Mouse (Mus musculus) midbrain, embryonic 13.5 days (tissue): ENCODE results near the gene Lman1l. TPM values are rescaled to one million over a fixed set of nuclear protein-coding genes. Genes with fewer than 3 reads are reported as not detected.

ENCODE experiments used
- ATAC-seq: fragments of 200-750 bp; cut with Nextera tagmentation; 2 replicates; pipeline ENCODE4 v1.8.0; 2017; ENCODE audit warnings: mild to moderate bottlenecking, moderate TSS enrichment, moderate library complexity
- H3K27ac ChIP-seq: fragments of 300-500 bp; sonication (generic); 2 replicates; pipeline ENCODE4 v1.5.1; 2015; ENCODE audit warnings: inconsistent platforms, mild to moderate bottlenecking, moderate library complexity
- H3K27me3 ChIP-seq: fragments of 300-500 bp; sonication (generic); 2 replicates; pipeline ENCODE4 v1.6.1; 2015; ENCODE audit warnings: mild to moderate bottlenecking, inconsistent platforms
- H3K36me3 ChIP-seq: fragments of 300-500 bp; sonication (generic); 2 replicates; pipeline ENCODE4 v1.6.1; 2015; ENCODE audit warnings: mild to moderate bottlenecking, inconsistent platforms
- H3K4me1 ChIP-seq: fragments of 300-500 bp; sonication (generic); replicated peaks from 2 replicates; pipeline ENCODE4 v1.6.1; 2015; ENCODE audit warnings: inconsistent platforms
- H3K4me2 ChIP-seq: fragments of 300-500 bp; sonication (generic); replicated peaks from 2 replicates; pipeline ENCODE4 v1.6.1; 2015; ENCODE audit warnings: moderate library complexity, mild to moderate bottlenecking, inconsistent platforms
- H3K4me3 ChIP-seq: fragments of 300-500 bp; sonication (generic); replicated peaks from 2 replicates; pipeline ENCODE4 v1.5.1; 2015; ENCODE audit warnings: mild to moderate bottlenecking, inconsistent platforms
- H3K9ac ChIP-seq: fragments of 300-500 bp; sonication (generic); replicated peaks from 2 replicates; pipeline ENCODE4 v1.6.1; 2015; ENCODE audit warnings: mild to moderate bottlenecking, inconsistent platforms
- H3K9me3 ChIP-seq: fragments of 300-500 bp; sonication (generic); 2 replicates; pipeline ENCODE4 v1.6.1; 2016; ENCODE audit warnings: mild to moderate bottlenecking, inconsistent platforms
- WGBS: fragments of 180-500 bp; shearing (Covaris S2); methylation state at CpG from one replicate; pipeline ENCODE4 v1.1.7; 2015; 5-methylcytosine and 5-hydroxymethylcytosine counted together
- polyA plus RNA-seq: library from polyadenylated mRNA; unstranded; fragments of >200 nt; fragmentation: Nextera tagmentation; extraction: Ambion mirVana; gene quantifications from 2 replicates; pipeline ENCODE4 v1.2.1, GENCODE M21; 2015

Lman1l gene
- polyA plus RNA-seq, 1 experiment from 2014 or later = not detected

GRCm38 (mm10) chr9:57562896-57563372 lies 57.6 kb downstream of the Lman1l start:
- no peaks in the 10 kb centered on the region for H3K9me3 ChIP-seq
- H3K4me3 ChIP-seq = no peak overlapping the region
- no peak overlapping the region for H3K9ac ChIP-seq
- peaks cover 7% of the 10 kb centered on the region for H3K36me3 ChIP-seq
- ATAC-seq = no peak
- H3K27ac ChIP-seq = no peak overlapping the region
- 91% methylated on average over 4 of the region's 4 CpGs for WGBS
- no peaks in the 10 kb centered on the region for H3K27me3 ChIP-seq
- H3K4me2 ChIP-seq = no peak overlapping the region
- peaks cover 39% of the 10 kb centered on the region for H3K4me1 ChIP-seq

GRCm38 (mm10) chr9:57561711-57562099 lies 58.9 kb downstream of the Lman1l start:
- H3K27me3 ChIP-seq = no peaks in the 10 kb centered on the region
- peak overlapping the region; percentile 51 for H3K4me3 ChIP-seq
- no peak overlapping the region for H3K27ac ChIP-seq

GRCm38 (mm10) chr9:57560861-57561710 lies 59.5 kb downstream of the Lman1l start, which contains the start of gene Scamp2:
Scamp2 (plus strand) TSS chr9:57560943.
- WGBS = 1% methylated on average over 37 of the region's 37 CpGs
- peak within 1 kb of the TSS; percentile 89 for H3K4me2 ChIP-seq
- peaks cover 39% of the 10 kb centered on the region for H3K4me1 ChIP-seq
- H3K27ac ChIP-seq = peak within 1 kb of the TSS; percentile 91
- peak within 1 kb of the TSS; percentile 61 for H3K9ac ChIP-seq
- ATAC-seq = peak; percentile 100
- no peaks in the 10 kb centered on the region for H3K27me3 ChIP-seq
- peak within 1 kb of the TSS; percentile 51 for H3K4me3 ChIP-seq
- H3K36me3 ChIP-seq = peaks cover 5% of the 10 kb centered on the region; the same call in 1 of the 2 replicates
- H3K9me3 ChIP-seq = no peaks in the 10 kb centered on the region

More at GRCm38 (mm10) chr9:57561711-57562099, 58.9 kb downstream of the Lman1l start:
- Histone ChIP-seq H3K36me3 (peaks cover 5% of the 10 kb centered on the region; the same call in 1 of the 2 replicates), H3K9me3 (no peaks in the 10 kb centered on the region), H3K4me2 (peak overlapping the region; percentile 89), H3K4me1 (peaks cover 39% of the 10 kb centered on the region), H3K9ac (peak overlapping the region; percentile 61; the same call in 1 of the 2 replicates)
- ATAC-seq = no peak
- WGBS = 86% methylated on average over 13 of the region's 13 CpGs

GRCm38 (mm10) chr9:57560263-57560662 lies 60.3 kb downstream of the Lman1l start:
- Histone ChIP-seq H3K36me3 (no peaks in the 10 kb centered on the region), H3K4me3 (peak overlapping the region; percentile 51), H3K4me1 (peaks cover 31% of the 10 kb centered on the region), H3K27ac (peak overlapping the region; percentile 91), H3K9me3 (no peaks in the 10 kb centered on the region), H3K9ac (peak overlapping the region; percentile 61), H3K4me2 (peak overlapping the region; percentile 89), H3K27me3 (no peaks in the 10 kb centered on the region)
- 32% methylated on average over 7 of the region's 7 CpGs for WGBS
- ATAC-seq = 0 out of 2 replicates have a peak, but pooled peaks have one; percentile 1

GRCm38 (mm10) chr9:57559568-57559967 lies 61.0 kb downstream of the Lman1l start:
- no peak overlapping the region for H3K4me2 ChIP-seq
- H3K27ac ChIP-seq = no peak overlapping the region
- no peak overlapping the region for H3K9ac ChIP-seq
- no peak for ATAC-seq
- no peaks in the 10 kb centered on the region for H3K9me3 ChIP-seq
- no peaks in the 10 kb centered on the region for H3K27me3 ChIP-seq
- no peak overlapping the region for H3K4me3 ChIP-seq
- H3K36me3 ChIP-seq = no peaks in the 10 kb centered on the region
- H3K4me1 ChIP-seq = peaks cover 29% of the 10 kb centered on the region
- 74% methylated on average over 2 of the region's 2 CpGs for WGBS

GRCm38 (mm10) chr9:57558625-57559024 lies 61.9 kb downstream of the Lman1l start:
- Histone ChIP-seq H3K27ac (no peak overlapping the region), H3K9ac (no peak overlapping the region), H3K4me2 (no peak overlapping the region), H3K27me3 (no peaks in the 10 kb centered on the region), H3K4me3 (no peak overlapping the region), H3K4me1 (peaks cover 33% of the 10 kb centered on the region), H3K36me3 (no peaks in the 10 kb centered on the region), H3K9me3 (no peaks in the 10 kb centered on the region)
- WGBS = 91% methylated on average over 4 of the region's 4 CpGs
- ATAC-seq = no peak

- H3K4me2 ChIP-seq = no peak overlapping the region
- no peak overlapping the region for H3K9ac ChIP-seq
- no peak overlapping the region for H3K27ac ChIP-seq
- no peaks in the 10 kb centered on the region for H3K27me3 ChIP-seq
- no peak for ATAC-seq
- H3K9me3 ChIP-seq = no peaks in the 10 kb centered on the region
- no peak overlapping the region for H3K4me3 ChIP-seq
- 78% methylated on average over 3 of the region's 3 CpGs for WGBS
- peaks cover 23% of the 10 kb centered on the region for H3K4me1 ChIP-seq
- no peaks in the 10 kb centered on the region for H3K36me3 ChIP-seq
Measured at GRCm38 (mm10) chr9:57557215-57557614, 63.4 kb downstream of the Lman1l start.

Other genes starting within 250 kb of the Lman1l start
- 26.2 and 28.4 TPM in 2 replicates for gene Ppcdc, start 180.7 kb downstream of the Lman1l start, polyA plus RNA-seq
- gene Scamp5, start 152.7 kb downstream of the Lman1l start, polyA plus RNA-seq = 90.9 and 91.6 TPM in 2 replicates
- 19.5 and 27.6 TPM in 2 replicates for gene Rpp25, start 116.7 kb downstream of the Lman1l start, polyA plus RNA-seq
- 809 and 819 TPM in 2 replicates for gene Cox5a, start 99.5 kb downstream of the Lman1l start, polyA plus RNA-seq
- gene Fam219b, start 83.2 kb downstream of the Lman1l start, polyA plus RNA-seq = 23.2 and 24.2 TPM in 2 replicates
- 72.2 and 79.2 TPM in 2 replicates for gene Mpi, start 68.0 kb downstream of the Lman1l start, polyA plus RNA-seq
- 54.2 and 57.5 TPM in 2 replicates for gene Scamp2, start 59.8 kb downstream of the Lman1l start, polyA plus RNA-seq
- 23.5 and 25.1 TPM in 2 replicates for gene Ulk3, start 31.3 kb downstream of the Lman1l start, polyA plus RNA-seq
- 2.2 and 3.3 TPM in 2 replicates for gene Cplx3, start 14.5 kb downstream of the Lman1l start, polyA plus RNA-seq
- gene Csk, start 32.9 kb upstream of the Lman1l start, polyA plus RNA-seq = 35.9 and 41.9 TPM in 2 replicates
- gene Cyp1a2, start 62.9 kb upstream of the Lman1l start, polyA plus RNA-seq = not detected in 2 replicates
- gene Cyp1a1, start 67.2 kb upstream of the Lman1l start, polyA plus RNA-seq = not detected in 2 replicates
- 38.1 and 40.1 TPM in 2 replicates for gene Edc3, start 87.8 kb upstream of the Lman1l start, polyA plus RNA-seq
- 80.0 and 84.9 TPM in 2 replicates for gene Clk3, start 145.1 kb upstream of the Lman1l start, polyA plus RNA-seq
- 15.1 and 18.0 TPM in 2 replicates for gene Arid3b, start 216.0 kb upstream of the Lman1l start, polyA plus RNA-seq